Mouse (Mus musculus): ENCODE data around the gene Trabd2b.

GRCm38 (mm10) chr4:114500317-114500716 lies 93.8 kb downstream of the Trabd2b start:
- no peak for TF ChIP-seq ZC3H11A (IDR thresholded peaks at IDR 0.05; ENCODE audit: borderline replicate concordance, low read depth, low read length)
- no peak for TF ChIP-seq HCFC1 (IDR thresholded peaks at IDR 0.05; ENCODE audit: borderline replicate concordance, insufficient read depth, low read length)
- TF ChIP-seq MAFK (IDR thresholded peaks at IDR 0.05; ENCODE audit: insufficient read depth, low read depth, low read length) = no peak
- no peak for TF ChIP-seq ZNF384 (IDR thresholded peaks at IDR 0.05; ENCODE audit: low read depth, low read length)
- no peak for TF ChIP-seq CHD2 (IDR thresholded peaks at IDR 0.05; ENCODE audit: low read depth, low read length)

All from ES-E14 (cell line).